Mouse (Mus musculus): ENCODE measurements at regions not wholly inside any gene's neighbourhood (a gene's known extent, or its start where the extent isn't known, plus 50 kb on each side); places are given as distances from the start of the nearest gene placed in this dataset.

DNA sequence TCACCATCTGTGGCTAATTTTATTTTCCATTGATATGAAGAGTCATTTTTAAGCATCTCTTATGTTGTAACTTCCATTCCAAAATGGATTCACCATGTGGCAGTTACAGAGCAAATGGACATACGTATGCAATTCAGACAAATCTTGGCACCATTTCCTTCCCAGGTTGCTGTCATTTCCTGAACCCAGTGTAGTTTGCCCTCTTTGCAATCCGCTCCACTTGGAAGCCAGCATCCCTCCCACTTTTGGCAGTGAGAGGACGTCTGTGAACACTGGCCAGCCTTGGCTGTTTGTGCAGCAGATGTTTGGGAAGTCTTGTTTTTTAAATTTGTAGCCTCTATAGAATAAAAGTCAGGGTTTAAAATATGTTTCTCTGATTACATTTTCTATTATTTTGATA lies 510.6 kb upstream of the Cdh7 start:
- no peak for TF ChIP-seq CTCF (conservative IDR thresholded peaks at IDR 0.05)
- Histone ChIP-seq H3K27ac (no peak overlapping the region), H3K4me3 (no peak overlapping the region)
- no peak for DNase-seq (ENCODE audit: low spot score in 2 of 2)

DNA sequence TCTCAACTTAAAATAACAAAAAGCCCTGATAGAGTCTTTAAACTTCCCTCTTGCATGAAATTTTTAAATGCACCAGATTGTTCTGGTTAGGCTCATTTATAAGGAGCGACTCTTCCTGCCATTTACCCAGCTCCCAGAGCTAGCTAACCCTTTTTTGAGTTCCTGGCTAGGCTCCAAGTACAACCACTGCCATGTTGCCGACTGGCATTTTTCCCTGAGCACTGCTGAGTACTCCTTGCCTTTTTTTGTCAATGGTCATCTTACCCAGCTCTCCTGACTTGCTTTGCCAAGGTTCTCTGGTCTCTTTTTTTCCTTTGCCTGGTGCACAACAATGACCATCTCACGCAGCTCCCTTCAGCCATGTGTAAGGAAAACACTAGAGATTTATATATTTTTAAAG lies 500.8 kb upstream of the Cdh7 start:
- TF ChIP-seq CTCF (conservative IDR thresholded peaks at IDR 0.05) = no peak
- H3K4me3 ChIP-seq = no peak overlapping the region
- DNase-seq (ENCODE audit: low spot score in 2 of 2) = no peak

DNA sequence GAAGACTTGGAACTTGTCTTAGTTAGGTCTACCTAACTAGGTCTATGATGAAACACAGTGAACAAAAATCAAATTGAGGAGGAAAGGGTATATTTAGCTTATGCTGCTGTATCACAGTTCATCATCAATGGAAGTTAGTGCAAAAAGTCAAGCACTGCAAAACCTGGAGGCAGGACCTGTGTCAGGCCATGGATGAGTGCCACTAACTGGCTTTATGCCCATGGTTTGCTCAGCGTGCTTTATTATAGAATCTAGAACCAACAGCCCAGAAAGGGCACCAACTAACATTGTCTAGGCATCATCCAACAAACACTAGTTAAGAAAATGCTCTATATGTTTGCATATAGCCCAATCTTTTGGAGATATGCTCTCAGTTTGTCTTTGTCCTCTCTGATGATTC lies 486.3 kb upstream of the Cdh7 start:
- Histone ChIP-seq H3K4me3 (no peak overlapping the region), H3K27ac (no peak overlapping the region)
- TF ChIP-seq CTCF (conservative IDR thresholded peaks at IDR 0.05) = no peak
- DNase-seq (ENCODE audit: low spot score in 2 of 2) = no peak

More for the DNA sequence above, 500.8 kb upstream of the Cdh7 start:
- no peak overlapping the region for H3K27ac ChIP-seq

DNA sequence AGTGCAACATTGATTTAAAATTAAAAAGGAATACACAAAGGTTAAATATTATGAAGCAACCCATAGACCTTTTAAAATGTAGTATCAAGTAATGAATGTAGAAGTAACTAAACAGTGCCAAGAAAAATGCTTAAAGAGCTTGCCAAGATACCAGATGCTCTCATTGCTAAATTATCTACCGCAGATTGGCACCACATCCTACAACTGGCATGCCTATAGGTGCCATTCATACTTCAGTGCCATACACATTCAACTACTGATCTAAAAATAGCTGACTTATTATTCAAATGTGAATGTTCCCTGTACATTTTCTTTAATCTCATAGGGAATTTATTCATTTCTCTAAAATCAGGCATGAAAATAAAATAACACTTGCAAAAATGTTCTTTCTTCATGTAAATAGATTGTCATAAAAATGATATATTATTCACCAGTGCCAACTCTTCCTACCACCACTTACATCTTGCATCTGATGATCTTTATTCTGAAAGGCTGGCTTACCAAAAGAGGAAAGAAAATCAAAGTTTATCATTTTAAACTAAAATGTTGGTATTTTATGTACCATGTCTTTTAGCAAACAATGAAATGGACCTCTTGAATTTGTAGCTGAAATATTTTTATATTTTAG lies 469.5 kb upstream of the Cdh7 start:
- peak in 1 of 2 experiments; percentile 17 for DNase-seq (ENCODE audit: low spot score in 2 of 2)
- H3K4me3 ChIP-seq = no peak overlapping the region
- H3K27ac ChIP-seq = no peak overlapping the region
- TF ChIP-seq CTCF (conservative IDR thresholded peaks at IDR 0.05) = no peak

DNA sequence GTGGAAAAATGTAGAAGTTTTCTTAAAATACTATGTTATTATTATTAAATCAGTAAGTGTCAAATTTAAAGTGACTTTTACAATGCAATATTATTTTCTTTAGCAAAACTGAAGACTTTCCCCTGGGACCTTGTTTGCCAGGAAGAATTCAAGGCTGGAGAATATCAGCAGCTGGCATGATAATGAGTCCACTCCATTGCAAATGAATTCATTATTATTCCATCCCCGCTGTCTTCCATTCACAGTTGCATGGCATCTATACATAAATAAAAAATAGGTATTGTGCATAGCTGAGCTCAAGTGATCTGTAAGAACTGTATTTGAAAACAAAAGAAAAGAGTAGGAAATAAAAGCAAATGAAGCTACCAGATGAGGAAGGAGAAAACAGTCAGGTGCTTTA lies 467.9 kb upstream of the Cdh7 start:
- Histone ChIP-seq H3K27ac (no peak overlapping the region), H3K4me3 (no peak overlapping the region)
- no peak for TF ChIP-seq CTCF (conservative IDR thresholded peaks at IDR 0.05)
- no peak for DNase-seq (ENCODE audit: low spot score in 2 of 2)

All from layer of hippocampus, adult 2 months (tissue).